ENCODE assay signal across 9 mouse cellular contexts in genomic region chr1:38862213-38862612, GRCm38 (mm10). TPM values are rescaled to one million over a fixed set of nuclear protein-coding genes. Genes with fewer than 3 reads are reported as not detected.
A peak's percentile ranks its signal among the peaks of the same experiment; 100 is the strongest.
DNase-seq lines count a peak whose midpoint lies in the region; ATAC-seq and TF ChIP-seq lines count a peak whose summit lies in the region.
"Had no signal": no experiment of that assay in that cellular context is flagged by ENCODE, and none has a peak within 500 bp of the region (broad histone marks: within the 10 kb centered on the region; RNA-seq: fewer than 3 reads in every experiment).

No protein-coding gene starts in this region.

- H3K4me2 ChIP-seq in liver, embryonic 11.5 days, result no peak overlapping the region
- H3K4me2 ChIP-seq: limb, embryonic 15.5 days had no signal

- TF ChIP-seq POLR2A in liver, adult 2 months (IDR thresholded peaks at IDR 0.05; ENCODE audit: extremely low read depth, insufficient read depth, low read length), result no peak
- no peak for TF ChIP-seq POLR2A in olfactory bulb, adult 2 months (IDR thresholded peaks at IDR 0.05; ENCODE audit: insufficient read depth, low read depth, low read length)

- H3K27me3 ChIP-seq in liver, adult 2 months (ENCODE audit: control insufficient read depth, insufficient read depth, low read length), result no peaks in the 10 kb centered on the region
- H3K27me3 ChIP-seq in liver, embryonic 11.5 days (replicated peaks; ENCODE audit: control insufficient read depth, insufficient read depth, low read length), result no peaks in the 10 kb centered on the region
- H3K27me3 ChIP-seq: limb, embryonic 15.5 days had no signal

- no peak overlapping the region for H3K27ac ChIP-seq in liver, adult 2 months (replicated peaks; ENCODE audit: insufficient read depth, low read depth, low read length)
- H3K27ac ChIP-seq in liver, embryonic 11.5 days (ENCODE audit: low read depth, low read length), result no peak overlapping the region
- H3K27ac ChIP-seq in olfactory bulb, adult 2 months (ENCODE audit: insufficient read depth, low read depth, low read length), result no peak overlapping the region
- H3K27ac ChIP-seq: limb, embryonic 15.5 days had no signal

- 30% methylated on average over 4 of the region's 4 CpGs for WGBS in liver, adult 2 months
- 9% methylated on average over 4 of the region's 4 CpGs for WGBS in liver, embryonic 11.5 days
- WGBS in olfactory bulb, adult 2 months, result 20% methylated on average over 4 of the region's 4 CpGs

- no peaks in the 10 kb centered on the region for H3K9me3 ChIP-seq in liver, embryonic 11.5 days (ENCODE audit: control insufficient read depth, low read length)
- H3K9me3 ChIP-seq: limb, embryonic 15.5 days had no signal

- ATAC-seq in liver, embryonic 11.5 days (replicated peaks; ENCODE audit: low FRiP score), result no peak
- peak; percentile 60; the same call in 1 of the 2 replicates for ATAC-seq in frontal cortex, adult (ENCODE audit: low TSS enrichment)

- H3K9ac ChIP-seq in liver, adult 2 months (ENCODE audit: low read depth, low read length), result no peak overlapping the region
- H3K9ac ChIP-seq in liver, embryonic 11.5 days (ENCODE audit: low read depth, low read length), result no peak overlapping the region
- H3K9ac ChIP-seq: limb, embryonic 15.5 days had no signal

- peak; percentile 23 to 69 for DNase-seq in adrenal gland, adult (ENCODE audit: inconsistent age in 2 of 2, low spot score in 1 of 2)
- DNase-seq in adrenal gland, adult 8-10 months, result no peak
- peak; percentile 50 for DNase-seq in liver, adult 2 months (ENCODE audit: extremely low read depth, low read depth, low spot score)
- DNase-seq in liver, embryonic 11.5 days (ENCODE audit: low spot score), result no peak
- peak; percentile 57 for DNase-seq in adrenal gland, postnatal 14 days
- DNase-seq in urinary bladder, adult 18-20 months (ENCODE audit: low spot score in 2 of 2), result no peak

- no peaks in the 10 kb centered on the region for H3K36me3 ChIP-seq in liver, adult 2 months (ENCODE audit: control insufficient read depth, insufficient read depth, low read length)
- H3K36me3 ChIP-seq in liver, embryonic 11.5 days (ENCODE audit: control insufficient read depth, insufficient read depth, low read length), result no peaks in the 10 kb centered on the region

- TF ChIP-seq CTCF in liver, adult 2 months (IDR thresholded peaks at IDR 0.05; ENCODE audit: low read depth, low read length), result peak; percentile 55
- TF ChIP-seq CTCF in olfactory bulb, adult 2 months (IDR thresholded peaks at IDR 0.05; ENCODE audit: insufficient read depth, low read depth, low read length), result 0 out of 2 replicates have a peak, but pooled peaks have one; percentile 24

- H3K79me2 ChIP-seq in liver, adult 2 months (ENCODE audit: control insufficient read depth, insufficient read depth, low read length), result no peaks in the 10 kb centered on the region

- peaks cover 5% of the 10 kb centered on the region; the same call in 1 of the 2 replicates for H3K4me1 ChIP-seq in liver, adult 2 months (ENCODE audit: control insufficient read depth, insufficient read depth, low read length)
- H3K4me1 ChIP-seq in liver, embryonic 11.5 days (replicated peaks; ENCODE audit: control insufficient read depth, insufficient read depth, low read length), result no peaks in the 10 kb centered on the region
- H3K4me1 ChIP-seq in olfactory bulb, adult 2 months (ENCODE audit: control insufficient read depth, insufficient read depth, low read length), result no peaks in the 10 kb centered on the region

- H3K4me3 ChIP-seq in liver, adult 2 months (ENCODE audit: insufficient read depth, low read depth, low read length), result no peak overlapping the region
- no peak overlapping the region for H3K4me3 ChIP-seq in liver, embryonic 11.5 days (ENCODE audit: low read depth, low read length)
- H3K4me3 ChIP-seq in olfactory bulb, adult 2 months (ENCODE audit: insufficient read depth, low read depth, low read length), result no peak overlapping the region
- H3K4me3 ChIP-seq: limb, embryonic 15.5 days had no signal

RNA-seq across cellular contexts. Expression of gene Lonrf2, which starts 25.7 kb away (rescaled TPM):
- total RNA-seq in adrenal gland, adult 8-10 months (2022), result 10 to 100 TPM in 3 of 4 experiments, 1 to 10 TPM in 1; 9.6 to 13.5 (median 10.3) TPM
- total RNA-seq in liver, adult 2 months (2014; rRNA removed), result not detected in 2 replicates
- polyA plus RNA-seq in liver, adult 2 months (2012; rRNA removed), result not detected in 2 replicates
- polyA plus RNA-seq in liver, embryonic 11.5 days (2014; fragmentation: Nextera tagmentation; extraction: Ambion mirVana), result 0.22 and 0.41 TPM in 2 replicates
- total RNA-seq in adrenal gland, postnatal 14 days (2021), result 5.0 and 5.3 TPM in 2 replicates
- 59.8 TPM in 1 of 2 replicates, not detected in the other for polyA plus RNA-seq in olfactory bulb, adult 2 months (2012; ENCODE audit: insufficient read depth, insufficient read length, low replicate concordance, missing spikeins)

RNA-seq across cellular contexts. Expression of gene Chst10, which starts 35.7 kb away (rescaled TPM):
- 1 to 10 TPM; 2.6 to 4.8 (median 3.6) TPM for total RNA-seq in adrenal gland, adult 8-10 months (2022)
- total RNA-seq in liver, adult 2 months (2014; rRNA removed), result 0.07 and 0.09 TPM in 2 replicates
- polyA plus RNA-seq in liver, adult 2 months (2012; rRNA removed), result 0.05 and 0.07 TPM in 2 replicates
- polyA plus RNA-seq in liver, embryonic 11.5 days (2014; fragmentation: Nextera tagmentation; extraction: Ambion mirVana), result 2.9 and 4.1 TPM in 2 replicates
- total RNA-seq in adrenal gland, postnatal 14 days (2021), result 1.4 and 2.1 TPM in 2 replicates
- polyA plus RNA-seq in olfactory bulb, adult 2 months (2012; ENCODE audit: insufficient read depth, insufficient read length, low replicate concordance, missing spikeins), result not detected in 2 replicates

Comparison
In these comparisons a context has a peak if more than half of its experiments do, and no peak if none do; other contexts are left out.
1. DNase-seq: peak in adrenal gland, adult (2 of 2), liver, adult 2 months (single experiment) and adrenal gland, postnatal 14 days (single experiment); none in adrenal gland, adult 8-10 months (single experiment), liver, embryonic 11.5 days (single experiment) and urinary bladder, adult 18-20 months (0 of 2).